8 mouse cellular contexts compared by ENCODE assay signal in the genomic region with DNA sequence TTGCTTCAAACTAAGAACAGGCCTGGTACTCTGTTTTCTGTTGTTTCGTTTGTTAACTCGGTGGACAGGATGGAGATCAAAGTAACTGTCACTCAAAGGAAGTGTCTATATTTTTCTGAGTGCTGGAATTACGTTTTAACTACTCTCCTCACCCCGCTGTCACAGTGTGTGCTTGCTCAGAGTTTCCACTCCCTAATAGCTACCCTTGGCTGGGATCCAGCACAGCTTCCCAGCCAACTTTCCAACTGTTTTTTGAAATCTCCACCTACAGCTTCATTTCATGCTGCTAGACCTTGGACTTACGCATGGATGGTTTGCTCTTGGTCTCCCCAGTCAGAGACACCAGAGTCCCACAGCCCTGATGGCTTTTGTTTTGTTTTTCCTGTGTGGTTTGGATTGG.
DNase-seq lines count a peak whose midpoint lies in the region; ATAC-seq and TF ChIP-seq lines count a peak whose summit lies in the region.

No protein-coding gene starts in this region.

- peak overlapping the region; percentile 56; the same call in 1 of the 2 replicates for H3K27ac ChIP-seq in limb, embryonic 12.5 days
- no peak overlapping the region for H3K27ac ChIP-seq in limb, embryonic 10.5 days
- peak overlapping the region; percentile 81 for H3K27ac ChIP-seq in embryonic facial prominence, embryonic 15.5 days (replicated peaks)
- peak overlapping the region; percentile 81 to 96 for H3K27ac ChIP-seq in heart, embryonic 14.5 days (replicated peaks in 1 of 2; ENCODE audit: control insufficient read depth in 1 of 2, insufficient read depth in 1 of 2, low read depth in 2 of 2, low read length in 2 of 2)
- H3K27ac ChIP-seq in thymus, adult 2 months (ENCODE audit: control insufficient read depth, insufficient read depth, low read length): no peak overlapping the region

- no peaks in the 10 kb centered on the region for H3K79me2 ChIP-seq in myocyte (ENCODE audit: control insufficient read depth, insufficient read depth)

- no peaks in the 10 kb centered on the region for H3K36me3 ChIP-seq in limb, embryonic 12.5 days
- no peaks in the 10 kb centered on the region for H3K36me3 ChIP-seq in limb, embryonic 10.5 days
- H3K36me3 ChIP-seq in embryonic facial prominence, embryonic 15.5 days: no peaks in the 10 kb centered on the region
- no peaks in the 10 kb centered on the region for H3K36me3 ChIP-seq in heart, embryonic 14.5 days (ENCODE audit: control insufficient read depth, insufficient read depth, low read length)
- no peaks in the 10 kb centered on the region for H3K36me3 ChIP-seq in myocyte (ENCODE audit: control insufficient read depth, insufficient read depth)
- H3K36me3 ChIP-seq in thymus, adult 2 months (ENCODE audit: control insufficient read depth, insufficient read depth, low read length): no peaks in the 10 kb centered on the region

- ATAC-seq in limb, embryonic 12.5 days (ENCODE audit: insufficient number of reproducible peaks, insufficient read depth, low FRiP score, low TSS enrichment, low read depth): peak; percentile 84; the same call in 1 of the 2 replicates
- ATAC-seq in embryonic facial prominence, embryonic 15.5 days (ENCODE audit: insufficient number of reproducible peaks, low FRiP score, low TSS enrichment, low read depth): peak; percentile 65
- ATAC-seq in heart, embryonic 14.5 days (ENCODE audit: insufficient number of reproducible peaks, insufficient read depth, low FRiP score, low read depth): peak; percentile 75

- H3K9me3 ChIP-seq in limb, embryonic 12.5 days: no peaks in the 10 kb centered on the region
- H3K9me3 ChIP-seq in limb, embryonic 10.5 days (replicated peaks): no peaks in the 10 kb centered on the region
- H3K9me3 ChIP-seq in embryonic facial prominence, embryonic 15.5 days (replicated peaks): no peaks in the 10 kb centered on the region
- H3K9me3 ChIP-seq in heart, embryonic 14.5 days (ENCODE audit: control insufficient read depth, low read length): no peaks in the 10 kb centered on the region

- no peak overlapping the region for H3K4me3 ChIP-seq in limb, embryonic 12.5 days (replicated peaks)
- no peak overlapping the region for H3K4me3 ChIP-seq in limb, embryonic 10.5 days
- H3K4me3 ChIP-seq in embryonic facial prominence, embryonic 15.5 days (replicated peaks): no peak overlapping the region
- H3K4me3 ChIP-seq in heart, embryonic 14.5 days (ENCODE audit: control insufficient read depth in 1 of 2, insufficient read depth in 1 of 2, low read depth in 1 of 2, low read length in 2 of 2): no peak overlapping the region
- H3K4me3 ChIP-seq in myocyte: no peak overlapping the region
- H3K4me3 ChIP-seq in thymus, adult 2 months (ENCODE audit: control insufficient read depth, insufficient read depth, low read length): no peak overlapping the region

- no peak overlapping the region for H3ac ChIP-seq in myocyte (ENCODE audit: control insufficient read depth, insufficient read length)

- DNase-seq in limb, embryonic 10.5 days (ENCODE audit: low spot score): no peak
- peak; percentile 32 to 64 for DNase-seq in layer of hippocampus, adult 18-20 months (ENCODE audit: low spot score in 2 of 2)
- DNase-seq in thymus, adult 2 months: no peak
- no peak for DNase-seq in cerebellum, adult 9-10 months

- WGBS in limb, embryonic 12.5 days: 42% methylated on average over 5 of the region's 5 CpGs
- WGBS in limb, embryonic 10.5 days: 74% methylated on average over 5 of the region's 5 CpGs
- WGBS in embryonic facial prominence, embryonic 15.5 days: 13% methylated on average over 5 of the region's 5 CpGs
- WGBS in heart, embryonic 14.5 days: 5% methylated on average over 5 of the region's 5 CpGs
- 72% methylated on average over 5 of the region's 5 CpGs for WGBS in thymus, adult 2 months

- no peak overlapping the region for H3K4me2 ChIP-seq in limb, embryonic 12.5 days
- H3K4me2 ChIP-seq in embryonic facial prominence, embryonic 15.5 days (replicated peaks): no peak overlapping the region
- no peak overlapping the region for H3K4me2 ChIP-seq in heart, embryonic 14.5 days (ENCODE audit: low read length)
- peak overlapping the region; percentile 37 for H3K4me2 ChIP-seq in myocyte (ENCODE audit: low read depth)

- no peak for TF ChIP-seq CTCF in thymus, adult 2 months (IDR thresholded peaks at IDR 0.05; ENCODE audit: borderline replicate concordance, control insufficient read depth, extremely low read depth, insufficient read depth, low read length, poor library complexity)

- H3K4me1 ChIP-seq in limb, embryonic 12.5 days (replicated peaks): no peaks in the 10 kb centered on the region
- H3K4me1 ChIP-seq in limb, embryonic 10.5 days: no peaks in the 10 kb centered on the region
- H3K4me1 ChIP-seq in embryonic facial prominence, embryonic 15.5 days: peaks cover 31% of the 10 kb centered on the region
- H3K4me1 ChIP-seq in heart, embryonic 14.5 days (ENCODE audit: control insufficient read depth in 2 of 2, insufficient read depth in 2 of 2, low read length in 2 of 2): peaks cover 27 to 45% of the 10 kb centered on the region in 2 experiments
- no peaks in the 10 kb centered on the region for H3K4me1 ChIP-seq in thymus, adult 2 months (replicated peaks; ENCODE audit: control insufficient read depth, insufficient read depth, low read length)

- no peaks in the 10 kb centered on the region for H3K27me3 ChIP-seq in limb, embryonic 12.5 days
- H3K27me3 ChIP-seq in limb, embryonic 10.5 days (ENCODE audit: low read depth, poor library complexity, severe bottlenecking): no peaks in the 10 kb centered on the region
- no peaks in the 10 kb centered on the region for H3K27me3 ChIP-seq in embryonic facial prominence, embryonic 15.5 days
- H3K27me3 ChIP-seq in heart, embryonic 14.5 days (ENCODE audit: control insufficient read depth, insufficient read depth, low read length): no peaks in the 10 kb centered on the region
- no peaks in the 10 kb centered on the region for H3K27me3 ChIP-seq in myocyte (ENCODE audit: control insufficient read depth, insufficient read depth, insufficient read length)
- no peaks in the 10 kb centered on the region for H3K27me3 ChIP-seq in thymus, adult 2 months (ENCODE audit: control insufficient read depth, insufficient read depth, low read length)

- no peak overlapping the region for H3K9ac ChIP-seq in limb, embryonic 12.5 days (replicated peaks)
- no peak overlapping the region for H3K9ac ChIP-seq in embryonic facial prominence, embryonic 15.5 days
- no peak overlapping the region for H3K9ac ChIP-seq in heart, embryonic 14.5 days (ENCODE audit: low read length)

- no peak for TF ChIP-seq POLR2A in myocyte (IDR thresholded peaks at IDR 0.05; ENCODE audit: insufficient read length, low read depth)
- TF ChIP-seq POLR2A in thymus, adult 2 months (IDR thresholded peaks at IDR 0.05; ENCODE audit: control insufficient read depth, extremely low read depth, insufficient read depth, low read length, poor library complexity): no peak

TF ChIP-seq in myocyte, 11 proteins besides CTCF, POLR2A, EP300 and RAD21:
- TF ChIP-seq REST (IDR thresholded peaks at IDR 0.05; ENCODE audit: insufficient read depth, insufficient read length): no peak
- TF ChIP-seq E2F4 (IDR thresholded peaks at IDR 0.05; ENCODE audit: insufficient read depth): no peak
- TF ChIP-seq CEBPB (IDR thresholded peaks at IDR 0.05; ENCODE audit: insufficient read depth, poor library complexity, severe bottlenecking): no peak
- TF ChIP-seq SRF (IDR thresholded peaks at IDR 0.05; ENCODE audit: control insufficient read depth, insufficient read length, low read depth): no peak
- no peak for TF ChIP-seq MYOD1 (IDR thresholded peaks at IDR 0.05; ENCODE audit: control insufficient read depth in 1 of 3, insufficient read length in 2 of 3, low read depth in 2 of 3)

Comparison
In these comparisons a context has a peak if more than half of its experiments do, and no peak if none do; other contexts are left out.
1. H3K27ac ChIP-seq: peak in limb, embryonic 12.5 days (single experiment), embryonic facial prominence, embryonic 15.5 days (single experiment) and heart, embryonic 14.5 days (2 of 2); none in limb, embryonic 10.5 days (single experiment) and thymus, adult 2 months (single experiment).
2. DNase-seq: peak in layer of hippocampus, adult 18-20 months (2 of 2); none in limb, embryonic 10.5 days (single experiment), thymus, adult 2 months (single experiment) and cerebellum, adult 9-10 months (single experiment).
3. Peak in every context shown above with its lines, with median percentiles within 50 percentile points of each other: ATAC-seq.